Mouse (Mus musculus): Measurements from ENCODE around the gene Lrp3.
A peak's percentile ranks its signal among the peaks of the same experiment; 100 is the strongest.
"Not testable (repeated sequence)": the region's sequence is repeated elsewhere in the genome, so short reads cannot be mapped to it uniquely, and the experiment has no call there.

Gene Lrp3

DNA sequence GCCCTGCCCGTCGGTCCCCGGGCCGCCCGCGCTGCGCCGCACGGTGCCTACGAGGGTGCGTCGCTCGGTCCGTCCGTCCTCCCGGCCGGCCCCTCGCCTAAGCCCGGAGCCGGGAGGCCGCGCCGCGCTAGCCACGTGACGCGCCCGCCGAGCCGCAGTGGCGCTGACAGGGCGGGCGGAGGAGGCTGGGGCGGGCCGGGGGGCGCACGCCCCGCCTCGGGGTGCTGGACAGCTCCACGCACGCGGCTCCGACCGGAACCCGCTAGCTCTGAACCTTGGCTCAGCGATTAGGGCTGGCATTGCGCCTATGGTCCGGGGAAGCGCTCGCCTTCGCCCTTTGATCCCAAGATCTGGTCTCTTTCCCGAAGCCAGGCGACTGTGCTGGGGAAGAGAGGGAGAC lies at the start of gene Lrp3:
TSS of gene Lrp3 (minus strand) at position 274 of the 400 bp plus-strand sequence.
- DNase-seq = no peak

GRCm38 (mm10) chr7:35264746-35265145 lies 49.4 kb upstream of the Lrp3 start:
- peak; percentile 51 for DNase-seq

DNA sequence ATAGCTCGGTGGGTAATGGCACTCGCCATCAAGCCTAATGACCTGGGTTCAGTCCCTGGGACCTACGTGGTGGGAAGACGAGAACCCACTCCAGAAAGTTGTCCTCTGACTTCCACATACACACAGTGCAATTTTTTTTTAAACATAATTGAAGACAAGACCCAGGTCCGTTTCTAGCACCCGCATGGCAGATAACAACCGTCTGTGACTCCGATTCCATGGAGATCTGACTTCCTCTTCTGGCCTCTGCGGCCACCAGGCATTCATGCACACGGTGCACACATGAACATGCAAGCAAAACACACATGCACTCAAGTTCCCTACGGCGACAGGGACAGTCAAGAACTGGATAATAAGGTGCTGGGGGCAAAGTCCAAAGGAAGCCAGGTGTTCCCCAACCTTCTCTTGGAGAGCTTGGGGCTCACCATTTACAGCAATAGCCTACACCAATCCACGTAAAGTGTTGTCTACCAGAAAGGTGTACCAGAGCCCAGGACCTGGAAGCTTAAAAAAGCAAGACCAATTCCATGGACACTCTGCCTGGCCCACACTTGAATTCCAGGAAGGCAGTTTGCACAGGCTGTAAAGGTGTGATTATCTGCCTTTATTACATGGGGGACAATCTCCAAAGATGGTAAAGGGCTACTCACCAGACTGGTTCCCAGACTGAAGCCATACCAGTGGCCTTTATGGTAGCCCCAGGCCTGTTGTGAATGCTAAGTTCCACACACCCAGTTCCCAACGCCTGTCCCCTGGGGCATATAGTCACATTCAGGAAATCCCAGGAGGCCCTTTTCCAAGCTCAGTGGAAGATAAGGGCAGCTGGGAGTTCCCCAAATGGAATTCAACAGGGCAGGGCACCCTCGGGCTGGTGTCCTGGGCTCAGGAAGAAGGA lies 48.5 kb upstream of the Lrp3 start:
- DNase-seq = no peak

GRCm38 (mm10) chr7:35259384-35259783 lies 44.1 kb upstream of the Lrp3 start:
- no peak for DNase-seq

DNA sequence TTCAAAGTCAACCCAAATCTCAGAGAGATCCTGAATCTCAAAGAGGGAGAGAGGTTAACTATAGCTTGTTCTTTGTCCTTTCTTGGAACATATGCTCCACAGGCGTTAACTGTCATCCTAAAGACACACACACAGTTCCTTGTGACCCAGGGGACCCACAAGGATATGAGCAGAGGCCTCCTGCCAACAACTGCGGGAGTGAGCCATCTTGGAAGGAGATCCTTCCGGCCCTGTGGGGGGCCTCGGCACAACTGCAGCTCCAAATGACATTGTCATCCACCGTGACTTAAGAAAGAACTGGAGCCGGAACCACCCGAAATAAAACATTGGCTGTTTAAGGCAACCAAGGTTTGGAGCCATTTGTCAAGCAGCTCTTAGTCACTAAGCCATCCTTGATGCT lies 43.0 kb upstream of the Lrp3 start:
- DNase-seq = no peak

DNA sequence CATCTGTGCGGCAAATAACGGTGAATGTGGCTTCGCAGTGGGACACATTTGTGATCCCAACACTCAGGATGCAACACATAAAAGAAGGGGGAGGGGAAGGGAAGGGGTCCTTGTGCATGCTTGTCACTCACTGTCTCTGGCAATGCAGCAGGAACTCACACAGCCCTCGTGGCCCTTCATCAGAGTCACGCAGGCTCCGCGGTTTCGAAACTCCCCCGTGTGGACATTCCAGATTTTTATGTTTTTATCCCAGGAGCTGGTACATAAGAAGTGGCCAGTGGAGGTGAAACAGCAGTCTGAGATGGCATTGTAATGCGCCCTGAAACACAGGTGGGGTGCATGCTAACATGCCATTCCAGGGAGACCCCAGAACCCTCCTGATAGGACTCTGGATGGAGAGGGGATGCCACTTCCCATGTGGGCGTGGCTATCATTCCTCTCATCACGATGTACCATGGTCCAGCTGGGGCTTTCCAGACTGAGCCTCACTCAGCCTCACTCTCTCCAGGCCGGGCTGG lies 36.8 kb upstream of the Lrp3 start:
- no peak for DNase-seq

DNA sequence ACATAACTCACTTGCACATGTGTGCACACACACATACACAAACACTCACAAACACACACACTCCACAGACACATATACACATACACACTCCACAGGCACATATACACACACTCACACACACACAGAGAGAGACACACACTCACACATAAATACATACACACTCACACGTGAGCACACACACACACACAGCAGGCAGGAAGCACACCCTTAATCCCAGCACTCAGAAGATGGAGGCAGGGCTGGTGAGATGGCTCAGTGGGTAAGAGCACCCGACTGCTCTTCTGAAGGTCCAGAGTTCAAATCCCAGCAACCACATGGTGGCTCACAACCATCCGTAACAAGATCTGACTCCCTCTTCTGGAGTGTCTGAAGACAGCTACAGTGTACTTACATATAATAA lies 22.6 kb upstream of the Lrp3 start:
- DNase-seq = not testable (repeated sequence)

- DNase-seq = peak; percentile 28
These were observed 20.0 kb upstream of the Lrp3 start for GRCm38 (mm10) chr7:35235308-35235707.

DNA sequence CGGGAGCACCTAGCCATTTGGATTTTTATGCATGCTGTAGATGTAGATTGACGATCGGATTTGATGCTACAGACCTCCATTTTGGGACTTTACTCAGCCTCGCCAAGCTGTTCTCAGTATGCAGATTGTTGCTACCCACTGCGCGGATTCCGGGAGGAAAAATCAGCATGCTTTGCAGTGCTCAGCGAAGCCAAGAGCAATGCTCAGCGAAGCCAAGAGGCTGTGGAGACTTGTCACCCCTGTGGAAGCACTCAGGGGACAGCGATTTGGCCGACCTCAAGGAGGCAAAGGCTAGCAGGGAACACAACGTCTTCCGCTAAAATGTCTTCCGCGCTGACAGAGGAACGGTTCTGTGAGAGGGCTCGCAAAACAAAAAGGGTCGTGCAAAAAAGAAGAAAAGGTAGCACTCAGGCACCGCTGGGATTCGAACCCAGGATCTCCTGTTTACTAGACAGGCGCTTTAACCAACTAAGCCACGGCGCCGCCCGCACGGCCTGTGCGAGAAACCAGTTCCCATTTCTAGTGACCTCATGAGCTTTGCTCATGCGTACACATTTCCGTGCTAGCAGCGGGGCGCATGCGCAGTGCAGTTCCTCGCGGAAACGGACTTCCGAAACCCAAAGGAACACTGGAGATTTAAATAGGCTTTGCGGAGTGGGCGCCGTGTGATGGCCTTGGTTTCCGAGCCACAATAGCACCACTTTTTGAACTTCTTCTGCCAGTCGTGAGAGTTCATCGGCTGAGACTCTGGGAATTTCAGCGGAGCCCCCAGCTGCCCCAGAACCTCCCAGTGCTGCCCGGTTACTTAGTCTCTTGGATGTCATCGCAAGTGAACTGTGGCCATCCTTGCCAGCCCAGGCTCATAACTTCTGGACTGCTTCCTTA lies 19.3 kb upstream of the Lrp3 start:
- peak; percentile 97 for DNase-seq

GRCm38 (mm10) chr7:35233861-35234260 lies 18.6 kb upstream of the Lrp3 start:
- DNase-seq = no peak

DNA sequence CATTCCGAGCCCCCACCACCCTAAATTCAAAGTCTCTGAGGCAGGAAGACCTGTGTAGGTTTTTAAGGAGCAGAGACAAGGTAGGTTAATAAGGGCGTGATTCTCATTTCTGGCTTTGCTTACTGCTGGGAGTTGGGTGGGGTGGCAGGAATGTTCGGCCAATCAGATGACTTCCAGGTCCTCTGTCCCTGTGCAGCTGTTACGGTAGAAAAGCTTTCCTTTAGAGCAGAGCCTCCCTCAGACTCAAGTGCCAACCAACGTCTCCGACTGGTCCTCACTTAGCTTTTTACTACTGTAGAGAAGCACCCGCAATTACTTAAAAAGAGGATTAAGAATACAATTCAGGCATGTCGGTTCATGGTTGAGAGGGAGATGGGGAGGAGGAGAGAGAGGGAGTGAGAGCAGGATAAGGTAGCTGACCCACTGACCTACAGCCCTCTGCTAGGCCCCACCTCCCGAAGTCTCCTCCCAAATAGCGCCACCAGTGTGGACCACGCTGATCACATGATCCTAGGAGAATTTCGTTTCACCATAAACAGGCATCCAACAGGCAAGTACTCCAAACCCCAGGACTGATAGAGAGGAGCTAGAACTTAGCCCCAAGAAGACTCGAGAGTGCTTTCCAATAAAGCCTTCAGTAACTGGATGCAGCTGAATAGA lies 17.6 kb upstream of the Lrp3 start:
- no peak for DNase-seq

DNA sequence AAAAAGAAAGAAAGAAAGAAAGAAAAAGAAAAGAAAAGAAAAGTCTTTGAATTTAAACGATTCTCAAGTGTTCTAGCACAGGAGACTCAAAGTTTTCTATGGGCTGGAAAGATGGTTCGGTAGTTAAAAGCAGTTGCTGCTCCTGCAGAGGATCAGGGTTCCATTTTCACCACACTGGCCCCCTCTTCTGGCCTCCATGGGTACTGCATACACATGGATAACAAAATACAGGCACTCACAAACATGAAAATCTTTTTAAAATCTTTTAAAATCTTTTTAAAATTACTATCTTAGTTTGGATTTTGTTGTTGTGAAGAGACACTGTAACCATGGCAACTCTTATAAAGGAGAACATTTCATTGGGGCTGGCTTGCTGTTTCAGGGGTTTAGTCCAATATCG lies 15.0 kb upstream of the Lrp3 start:
- DNase-seq = no peak

GRCm38 (mm10) chr7:35220694-35221365 lies 5.5 kb upstream of the Lrp3 start:
- DNase-seq = no peak

DNA sequence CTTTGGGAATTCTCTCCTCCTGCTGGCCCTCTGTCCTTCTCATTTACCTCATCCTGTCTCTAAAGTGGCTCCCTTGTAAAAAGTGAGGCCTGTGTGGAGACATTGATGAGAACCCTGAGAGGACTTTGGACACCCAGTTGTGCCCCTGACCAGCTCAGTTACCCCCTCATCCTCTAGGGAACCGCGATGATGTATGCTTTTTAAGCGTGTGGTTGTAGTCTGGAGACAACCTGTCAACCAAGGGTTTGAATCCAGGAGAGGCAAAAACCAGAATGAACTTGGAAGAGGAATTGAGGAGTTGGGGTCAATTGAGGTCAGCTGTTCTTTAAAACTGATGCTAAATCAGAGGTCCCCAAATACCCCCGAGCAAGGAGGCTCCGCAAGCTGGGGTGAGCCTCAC lies 433 bp upstream of the Lrp3 start:
- no peak for DNase-seq

DNA sequence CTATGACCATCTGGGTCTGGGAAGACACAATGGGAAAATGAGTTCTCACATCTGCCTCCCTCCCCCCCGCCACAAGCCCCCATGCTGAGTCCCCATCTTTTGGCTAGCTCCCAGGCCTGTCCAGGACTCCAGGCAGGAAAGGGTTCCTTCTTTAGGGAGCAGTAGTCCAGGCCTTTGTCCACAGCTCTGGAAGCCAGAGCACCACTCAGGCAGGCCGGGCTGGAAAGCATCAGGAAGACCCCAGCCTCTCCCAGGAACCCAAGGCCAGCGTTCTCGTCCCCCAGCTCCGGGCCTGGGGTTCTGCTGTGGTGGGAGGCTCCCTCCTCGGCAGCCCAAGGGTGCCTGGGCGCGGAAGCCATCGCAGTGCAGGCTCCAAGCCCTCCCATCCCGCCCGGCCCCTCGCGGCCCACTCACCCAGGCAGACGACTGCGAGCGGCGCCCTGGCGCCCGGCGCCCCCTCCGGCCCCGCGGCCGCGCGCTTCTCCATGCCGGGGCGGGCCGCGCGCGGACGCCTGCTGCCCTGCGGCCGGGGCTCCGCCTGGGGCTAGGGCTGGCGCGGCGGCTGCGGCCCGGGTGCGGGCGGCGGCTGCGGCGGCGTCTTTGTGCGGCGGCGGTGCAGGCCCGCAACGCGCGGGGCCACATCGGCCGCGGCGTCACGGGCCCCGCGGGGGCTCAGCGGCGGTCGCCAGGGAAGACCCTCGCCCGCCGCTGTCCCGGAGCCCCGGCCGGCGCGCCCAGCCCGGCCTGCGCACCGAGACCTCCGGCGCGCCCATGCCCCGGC lies 666 bp downstream of the Lrp3 start:
- no peak for DNase-seq

- DNase-seq = no peak
These were observed 3.5 kb downstream of the Lrp3 start for GRCm38 (mm10) chr7:35211791-35212190.

DNA sequence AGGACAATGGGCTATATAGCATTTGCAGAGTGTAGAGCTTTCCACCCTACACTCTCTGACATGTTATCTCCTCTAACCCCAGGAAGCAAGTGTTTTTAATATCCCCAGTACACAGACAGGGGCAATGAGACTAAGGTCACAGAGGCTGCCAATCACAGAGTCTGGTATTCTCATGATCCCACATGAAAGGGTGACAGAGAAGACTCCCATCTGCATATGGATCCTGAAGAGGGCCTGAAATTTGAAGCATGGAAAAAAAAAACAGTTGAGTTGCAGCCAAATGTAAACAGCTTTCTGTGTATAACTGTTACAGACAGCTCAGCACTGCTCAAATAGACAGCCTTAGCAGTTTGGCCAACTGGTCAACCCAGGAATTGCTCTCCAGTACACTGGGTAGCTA lies 15.5 kb downstream of the Lrp3 start:
- DNase-seq = no peak

- DNase-seq = no peak
These were observed 16.1 kb downstream of the Lrp3 start for GRCm38 (mm10) chr7:35198981-35199754.

DNA sequence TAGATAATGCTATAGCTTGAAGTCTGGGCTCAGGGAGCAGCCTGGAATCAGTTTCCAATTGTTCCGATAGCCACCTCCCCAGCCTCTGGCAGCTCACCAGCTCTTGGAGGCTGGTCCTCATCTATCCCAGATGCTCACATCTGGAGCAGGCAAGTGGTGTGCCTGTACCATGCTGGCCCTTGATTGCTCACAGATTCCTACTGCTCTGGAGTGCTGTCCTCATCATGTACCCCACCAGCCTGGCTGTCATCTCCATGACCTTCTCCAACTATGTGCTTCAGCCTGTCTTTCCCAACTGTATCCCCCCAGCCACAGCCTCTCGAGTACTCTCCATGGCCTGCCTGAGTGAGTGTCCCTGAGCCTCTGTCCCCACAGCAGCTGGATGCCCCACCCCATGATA lies 18.3 kb downstream of the Lrp3 start:
- no peak for DNase-seq

- no peak for DNase-seq
These were observed 24.0 kb downstream of the Lrp3 start for GRCm38 (mm10) chr7:35191276-35191675.

GRCm38 (mm10) chr7:35189699-35190098 lies 25.6 kb downstream of the Lrp3 start:
- no peak for DNase-seq

Measured in thymus, postnatal 25 days (tissue).